Mouse (Mus musculus) thymus, postnatal 10 days (tissue): ENCODE results near the gene Trappc2l.
"Not testable (repeated sequence)": the region's sequence is repeated elsewhere in the genome, so short reads cannot be mapped to it uniquely, and the experiment has no call there.

ENCODE experiments used
- DNase-seq, 2 experiments: peaks; one replicate each; pipeline ENCODE4 v3.0.0; 2021; ENCODE audit warnings: low spot score in 2 of 2

Gene Trappc2l

GRCm38 (mm10) chr8:122625811-122626210 is 14.4 kb downstream of the Trappc2l start:
- no peak for DNase-seq

GRCm38 (mm10) chr8:122626896-122627295 is 15.5 kb downstream of the Trappc2l start:
- no peak for DNase-seq

- no peak for DNase-seq
Observed at GRCm38 (mm10) chr8:122629388-122629787, 17.9 kb downstream of the Trappc2l start.

GRCm38 (mm10) chr8:122630696-122631095 is 19.3 kb downstream of the Trappc2l start:
- no peak for DNase-seq

GRCm38 (mm10) chr8:122632134-122632533 is 20.7 kb downstream of the Trappc2l start:
- not testable (repeated sequence) for DNase-seq

- DNase-seq: no peak
Observed at GRCm38 (mm10) chr8:122633205-122633604, 21.8 kb downstream of the Trappc2l start.

GRCm38 (mm10) chr8:122635878-122636802 is 24.7 kb downstream of the Trappc2l start:
- no peak for DNase-seq

GRCm38 (mm10) chr8:122636803-122637175 is 25.3 kb downstream of the Trappc2l start:
- no peak for DNase-seq

- no peak for DNase-seq
Observed at GRCm38 (mm10) chr8:122637230-122637629, 25.8 kb downstream of the Trappc2l start.

GRCm38 (mm10) chr8:122638601-122639000 is 27.2 kb downstream of the Trappc2l start:
- no peak for DNase-seq

GRCm38 (mm10) chr8:122639521-122640248 is 28.2 kb downstream of the Trappc2l start:
- no peak for DNase-seq

- no peak for DNase-seq
Observed at GRCm38 (mm10) chr8:122640825-122641224, 29.4 kb downstream of the Trappc2l start.

GRCm38 (mm10) chr8:122641406-122641805 is 30.0 kb downstream of the Trappc2l start:
- DNase-seq: no peak

GRCm38 (mm10) chr8:122642071-122642470 is 30.6 kb downstream of the Trappc2l start:
- DNase-seq: no peak

- DNase-seq: no peak
Observed at GRCm38 (mm10) chr8:122644175-122644954, 32.9 kb downstream of the Trappc2l start.

GRCm38 (mm10) chr8:122646337-122646736 is 34.9 kb downstream of the Trappc2l start:
- DNase-seq: no peak

GRCm38 (mm10) chr8:122648192-122648970 is 36.9 kb downstream of the Trappc2l start:
- no peak for DNase-seq

GRCm38 (mm10) chr8:122651326-122651921 is 40.0 kb downstream of the Trappc2l start:
- no peak for DNase-seq

- no peak for DNase-seq
Observed at GRCm38 (mm10) chr8:122652643-122653042, 41.2 kb downstream of the Trappc2l start.

GRCm38 (mm10) chr8:122654768-122655167 is 43.3 kb downstream of the Trappc2l start:
- DNase-seq: no peak
